Comparison of ENCODE assay signal across 18 mouse cellular contexts in the genomic region with DNA sequence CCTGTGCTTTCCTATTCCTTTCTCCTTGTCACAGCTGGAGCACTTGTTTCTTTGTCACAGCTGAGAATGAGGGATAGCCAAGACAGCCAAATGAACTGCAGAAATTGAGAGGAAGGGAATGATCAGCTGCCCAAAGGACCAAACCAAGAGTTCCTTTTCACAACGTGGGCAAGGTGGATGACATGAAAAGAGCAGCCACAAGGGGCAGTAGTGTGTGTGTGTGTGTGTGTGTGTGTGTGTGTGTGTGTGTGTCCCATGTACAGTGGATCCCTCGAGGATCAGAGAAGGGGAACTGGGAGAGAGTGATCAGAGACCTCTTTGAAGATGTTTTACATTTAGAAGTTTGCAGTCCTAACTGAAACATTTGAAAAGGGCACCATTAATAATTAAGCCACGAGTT. TPM values are rescaled to one million over a fixed set of nuclear protein-coding genes. Genes with fewer than 3 reads are reported as not detected.
DNase-seq lines count a peak whose midpoint lies in the region; ATAC-seq and TF ChIP-seq lines count a peak whose summit lies in the region.
"Had no signal": no experiment of that assay in that cellular context is flagged by ENCODE, and none has a peak within 500 bp of the region (broad histone marks: within the 10 kb centered on the region; RNA-seq: fewer than 3 reads in every experiment).

No protein-coding gene starts in this region.

- H3K4me3 ChIP-seq in kidney, embryonic 14.5 days (ENCODE audit: low read length), result no peak overlapping the region
- no peak overlapping the region for H3K4me3 ChIP-seq in midbrain, embryonic 14.5 days (replicated peaks; ENCODE audit: low read depth, low read length)
- no peak overlapping the region for H3K4me3 ChIP-seq in midbrain, embryonic 13.5 days (replicated peaks)
- H3K4me3 ChIP-seq: heart, embryonic 15.5 days; hindbrain, embryonic 10.5 days; neural tube, embryonic 12.5 days had no signal

- peak; percentile 21 for DNase-seq in kidney, adult 18-20 months
- DNase-seq in midbrain, embryonic 14.5 days, result peak; percentile 8
- no peak for DNase-seq in Patski (ENCODE audit: low read depth, low spot score)
- DNase-seq in kidney, postnatal 36 days, result peak; percentile 18 to 39
- no peak for DNase-seq in testis, postnatal 10 days (ENCODE audit: low spot score)
- DNase-seq: adrenal gland, adult 2 months; cerebellum, adult 11-12 months; left cerebral cortex, postnatal 4 days; right cerebral cortex, postnatal 25 days; thymus, adult 2 months had no signal

- WGBS in kidney, embryonic 14.5 days, result 41% methylated on average over 3 of the region's 3 CpGs
- 45% methylated on average over 3 of the region's 3 CpGs for WGBS in midbrain, embryonic 14.5 days
- WGBS in midbrain, embryonic 13.5 days, result 48% methylated on average over 3 of the region's 3 CpGs

- no peaks in the 10 kb centered on the region for H3K4me1 ChIP-seq in kidney, embryonic 14.5 days (ENCODE audit: control insufficient read depth, insufficient read depth, low read length)
- no peaks in the 10 kb centered on the region for H3K4me1 ChIP-seq in midbrain, embryonic 14.5 days (ENCODE audit: control insufficient read depth, insufficient read depth, low read length)
- no peaks in the 10 kb centered on the region for H3K4me1 ChIP-seq in midbrain, embryonic 13.5 days (replicated peaks)
- H3K4me1 ChIP-seq: heart, embryonic 15.5 days; neural tube, embryonic 12.5 days had no signal

- CTCF ChIA-PET in Patski (lab: Charles Lee), result interaction anchor here (0.8 to 1.3 kb wide), 2 partner anchors 10 to 47 kb away, joined by 3 to 4 read pairs; no protein-coding TSS in a partner anchor

- no peaks in the 10 kb centered on the region for H3K9me3 ChIP-seq in kidney, embryonic 14.5 days (ENCODE audit: control insufficient read depth, low read length)
- H3K9me3 ChIP-seq in midbrain, embryonic 14.5 days (ENCODE audit: control insufficient read depth, low read length), result no peaks in the 10 kb centered on the region
- no peaks in the 10 kb centered on the region for H3K9me3 ChIP-seq in midbrain, embryonic 13.5 days
- H3K9me3 ChIP-seq: heart, embryonic 15.5 days; hindbrain, embryonic 10.5 days; neural tube, embryonic 12.5 days had no signal

- no peak overlapping the region for H3K4me2 ChIP-seq in kidney, embryonic 14.5 days (replicated peaks; ENCODE audit: low read depth, low read length)
- no peak overlapping the region for H3K4me2 ChIP-seq in midbrain, embryonic 14.5 days (ENCODE audit: low read length)
- H3K4me2 ChIP-seq in midbrain, embryonic 13.5 days (replicated peaks), result no peak overlapping the region
- H3K4me2 ChIP-seq: heart, embryonic 15.5 days; neural tube, embryonic 12.5 days had no signal

- no peak for ATAC-seq in kidney, embryonic 14.5 days (ENCODE audit: low FRiP score, low TSS enrichment)
- no peak for ATAC-seq in midbrain, embryonic 14.5 days (ENCODE audit: low FRiP score, low TSS enrichment)
- no peak for ATAC-seq in midbrain, embryonic 13.5 days
- ATAC-seq in Patski, result no peak
- ATAC-seq in frontal cortex, adult (ENCODE audit: low TSS enrichment), result no peak
- ATAC-seq: CD4-positive, CD25-positive, alpha-beta regulatory T cell, adult 4 months had no signal

- H3K27ac ChIP-seq in kidney, embryonic 14.5 days (ENCODE audit: low read depth, low read length), result no peak overlapping the region
- H3K27ac ChIP-seq in midbrain, embryonic 14.5 days (replicated peaks; ENCODE audit: low read depth, low read length), result no peak overlapping the region
- no peak overlapping the region for H3K27ac ChIP-seq in midbrain, embryonic 13.5 days
- H3K27ac ChIP-seq: heart, embryonic 15.5 days; hindbrain, embryonic 10.5 days; neural tube, embryonic 12.5 days had no signal

- no peak overlapping the region for H3K9ac ChIP-seq in kidney, embryonic 14.5 days (ENCODE audit: low read depth, low read length)
- no peak overlapping the region for H3K9ac ChIP-seq in midbrain, embryonic 14.5 days (replicated peaks; ENCODE audit: low read length)
- H3K9ac ChIP-seq in midbrain, embryonic 13.5 days (replicated peaks), result no peak overlapping the region
- H3K9ac ChIP-seq: heart, embryonic 15.5 days; neural tube, embryonic 12.5 days had no signal

- no peaks in the 10 kb centered on the region for H3K27me3 ChIP-seq in kidney, embryonic 14.5 days (ENCODE audit: control insufficient read depth, insufficient read depth, low read length)
- H3K27me3 ChIP-seq in midbrain, embryonic 14.5 days (ENCODE audit: control insufficient read depth, insufficient read depth, low read length), result no peaks in the 10 kb centered on the region
- no peaks in the 10 kb centered on the region for H3K27me3 ChIP-seq in midbrain, embryonic 13.5 days
- peaks cover 4% of the 10 kb centered on the region for H3K27me3 ChIP-seq in Patski
- H3K27me3 ChIP-seq: heart, embryonic 15.5 days; neural tube, embryonic 12.5 days had no signal

- peak; percentile 43 for TF ChIP-seq CTCF in Patski (IDR thresholded peaks at IDR 0.05)

- in situ Hi-C loops in Patski (cut with MboI; ENCODE audit: low pct_unique_long_range_greater_than_20kb), result no loop called here

- POLR2A ChIA-PET in Patski (lab: Charles Lee), result no interaction called here

- H3K36me3 ChIP-seq in kidney, embryonic 14.5 days (ENCODE audit: control insufficient read depth, insufficient read depth, low read length), result no peaks in the 10 kb centered on the region
- no peaks in the 10 kb centered on the region for H3K36me3 ChIP-seq in midbrain, embryonic 14.5 days (ENCODE audit: control insufficient read depth, insufficient read depth, low read length)
- no peaks in the 10 kb centered on the region for H3K36me3 ChIP-seq in midbrain, embryonic 13.5 days
- H3K36me3 ChIP-seq: heart, embryonic 15.5 days; hindbrain, embryonic 10.5 days; neural tube, embryonic 12.5 days had no signal

RNA-seq across cellular contexts. Expression of a gene that starts 35.8 kb away (rescaled TPM):
- 4.2 and 4.4 TPM in 2 replicates for polyA plus RNA-seq in kidney, embryonic 14.5 days (2014; fragmentation: Nextera tagmentation; extraction: Ambion mirVana)
- polyA plus RNA-seq in midbrain, embryonic 14.5 days (2014; fragmentation: Nextera tagmentation; extraction: Ambion mirVana), result 73.1 and 78.1 TPM in 2 replicates
- polyA plus RNA-seq in midbrain, embryonic 13.5 days (2015; fragmentation: Nextera tagmentation; extraction: Ambion mirVana), result 43.3 and 46.0 TPM in 2 replicates
- 0.01 TPM for polyA plus RNA-seq in Patski (2021)
- polyA plus RNA-seq: CD4-positive, CD25-positive, alpha-beta regulatory T cell, adult 4 months; liver, embryonic 16.5 days had no signal

Comparison
In these comparisons a context has a peak if more than half of its experiments do, and no peak if none do; other contexts are left out.
1. DNase-seq: peak in kidney, adult 18-20 months (single experiment), midbrain, embryonic 14.5 days (single experiment) and kidney, postnatal 36 days (2 of 2); none in Patski (single experiment) and testis, postnatal 10 days (single experiment).